In genomic region chr11:90389174-90389901, GRCm38 (mm10) we compare ENCODE assay signal across 9 mouse cellular contexts. TPM values are rescaled to one million over a fixed set of nuclear protein-coding genes. Genes with fewer than 3 reads are reported as not detected.
DNase-seq lines count a peak whose midpoint lies in the region; ATAC-seq lines count a peak whose summit lies in the region.
"Had no signal": no experiment of that assay in that cellular context is flagged by ENCODE, and none has a peak within 500 bp of the region (broad histone marks: within the 10 kb centered on the region; RNA-seq: fewer than 3 reads in every experiment).

No protein-coding gene starts in this region.

- peaks cover 26% of the 10 kb centered on the region for H3K4me1 ChIP-seq in heart, embryonic 15.5 days (replicated peaks)
- H3K4me1 ChIP-seq in lung, embryonic 16.5 days (replicated peaks; ENCODE audit: control insufficient read depth, insufficient read depth, low read length) = peaks cover 22% of the 10 kb centered on the region

- peak overlapping the region; percentile 66 for H3K4me3 ChIP-seq in heart, embryonic 15.5 days
- peak overlapping the region; percentile 63 for H3K4me3 ChIP-seq in lung, embryonic 16.5 days (ENCODE audit: low read length)

- H3K36me3 ChIP-seq in heart, embryonic 15.5 days = no peaks in the 10 kb centered on the region
- H3K36me3 ChIP-seq in lung, embryonic 16.5 days (ENCODE audit: control insufficient read depth, insufficient read depth, low read length) = no peaks in the 10 kb centered on the region

- WGBS in heart, embryonic 15.5 days = under 1% methylated on average over 36 of the region's 36 CpGs
- under 1% methylated on average over 36 of the region's 36 CpGs for WGBS in lung, embryonic 16.5 days

- no peak overlapping the region for H3K27ac ChIP-seq in heart, embryonic 15.5 days
- no peak overlapping the region for H3K27ac ChIP-seq in lung, embryonic 16.5 days (ENCODE audit: low read length)
- H3K27ac ChIP-seq: macrophage had no signal

- H3K9ac ChIP-seq in heart, embryonic 15.5 days = peak overlapping the region; percentile 60
- H3K9ac ChIP-seq in lung, embryonic 16.5 days (ENCODE audit: low read length) = peak overlapping the region; percentile 62

- H3K27me3 ChIP-seq in heart, embryonic 15.5 days = peaks cover 10% of the 10 kb centered on the region
- H3K27me3 ChIP-seq in lung, embryonic 16.5 days (ENCODE audit: control insufficient read depth, insufficient read depth, low read depth, low read length) = peaks cover 17% of the 10 kb centered on the region

- ATAC-seq in heart, embryonic 15.5 days (replicated peaks; ENCODE audit: insufficient number of reproducible peaks, insufficient read depth, low FRiP score, low read depth) = peak; percentile 34; the same call in 1 of the 2 replicates
- peak; percentile 22; the same call in 1 of the 2 replicates for ATAC-seq in lung, embryonic 16.5 days (ENCODE audit: low read depth)

- H3K9me3 ChIP-seq in heart, embryonic 15.5 days (replicated peaks) = no peaks in the 10 kb centered on the region
- no peaks in the 10 kb centered on the region for H3K9me3 ChIP-seq in lung, embryonic 16.5 days (ENCODE audit: control insufficient read depth, low read length)

- peak; percentile 84 for DNase-seq in retina, postnatal 1 day
- no peak for DNase-seq in retina, embryonic 14.5 days (ENCODE audit: low spot score)
- DNase-seq in embryo, embryonic 11 days = peak; percentile 58
- DNase-seq in kidney, postnatal 14 days = peak; percentile 59
- DNase-seq in skeletal muscle tissue, adult 2 months (ENCODE audit: low read depth, low spot score) = peak; percentile 57
- DNase-seq in natural killer cell, adult 2 months (ENCODE audit: low spot score in 2 of 2) = no peak

- H3K4me2 ChIP-seq in heart, embryonic 15.5 days = peak overlapping the region; percentile 99
- peak overlapping the region; percentile 97 for H3K4me2 ChIP-seq in lung, embryonic 16.5 days (ENCODE audit: low read depth, low read length)

RNA-seq across cellular contexts. Expression of gene Hlf, which starts 1.4 kb away (rescaled TPM):
- polyA plus RNA-seq in heart, embryonic 15.5 days (2015; fragmentation: Nextera tagmentation; extraction: Ambion mirVana) = 4.7 and 4.9 TPM in 2 replicates
- polyA plus RNA-seq in lung, embryonic 16.5 days (2015; fragmentation: Nextera tagmentation; extraction: Ambion mirVana) = 5.0 and 5.4 TPM in 2 replicates

Comparison
In these comparisons a context has a peak if more than half of its experiments do, and no peak if none do; other contexts are left out.
1. DNase-seq: peak in retina, postnatal 1 day (single experiment), embryo, embryonic 11 days (single experiment), kidney, postnatal 14 days (single experiment) and skeletal muscle tissue, adult 2 months (single experiment); none in retina, embryonic 14.5 days (single experiment) and natural killer cell, adult 2 months (0 of 2).